Mouse (Mus musculus): ENCODE data around the gene Zyg11b. TPM values are rescaled to one million over a fixed set of nuclear protein-coding genes. Genes with fewer than 3 reads are reported as not detected.

The Zyg11b gene
- total and polyA plus RNA-seq, 2 experiments from 2014 or later = 6.5 to 25.2 TPM

DNA sequence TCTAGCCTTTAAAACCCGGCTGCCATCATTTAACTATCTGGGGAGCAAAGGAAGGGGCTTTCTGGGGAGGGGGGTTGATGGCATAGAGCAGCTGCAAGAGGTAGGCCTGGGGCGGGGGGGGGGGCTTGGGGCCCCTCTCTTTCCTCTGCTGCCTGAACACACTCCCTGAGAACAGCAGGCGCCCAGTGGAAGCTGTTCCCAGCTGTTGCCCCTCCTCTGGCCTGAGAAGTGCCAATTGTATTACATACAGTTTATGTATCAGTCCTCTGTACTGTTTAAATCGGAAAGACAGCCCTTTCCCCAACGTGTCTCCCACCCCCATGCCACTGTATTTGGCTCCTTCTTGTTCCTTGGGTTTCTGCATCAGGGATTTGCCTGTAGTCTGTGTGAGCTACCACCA is 44.9 kb upstream of the Zyg11b start:
- ATAC-seq (ENCODE audit: insufficient read depth, low read depth) (no peak), DNase-seq (ENCODE audit: low spot score) (no peak)
- TF ChIP-seq CTCF (IDR thresholded peaks at IDR 0.05; ENCODE audit: low read depth) = no peak
- TF ChIP-seq EP300 (IDR thresholded peaks at IDR 0.05; ENCODE audit: low read depth) = no peak
- WGBS = 60% methylated on average over 5 of the region's 5 CpGs
- Histone ChIP-seq H3K9me3 (replicated peaks; ENCODE audit: control insufficient read depth, low read length) (no peaks in the 10 kb centered on the region), H3K4me3 (ENCODE audit: low read depth, low read length) (no peak overlapping the region), H3K27ac (ENCODE audit: low read depth) (no peak overlapping the region), H3K4me1 (ENCODE audit: control insufficient read depth, insufficient read depth) (peaks cover 29% of the 10 kb centered on the region), H3K27me3 (ENCODE audit: control insufficient read depth, insufficient read depth, low read length) (no peaks in the 10 kb centered on the region), H3K9ac (replicated peaks; ENCODE audit: low read depth, low read length) (no peak overlapping the region), H3K4me2 (ENCODE audit: low read depth, low read length) (no peak overlapping the region), H3K36me3 (replicated peaks; ENCODE audit: control insufficient read depth, insufficient read depth, low read length) (no peaks in the 10 kb centered on the region)

DNA sequence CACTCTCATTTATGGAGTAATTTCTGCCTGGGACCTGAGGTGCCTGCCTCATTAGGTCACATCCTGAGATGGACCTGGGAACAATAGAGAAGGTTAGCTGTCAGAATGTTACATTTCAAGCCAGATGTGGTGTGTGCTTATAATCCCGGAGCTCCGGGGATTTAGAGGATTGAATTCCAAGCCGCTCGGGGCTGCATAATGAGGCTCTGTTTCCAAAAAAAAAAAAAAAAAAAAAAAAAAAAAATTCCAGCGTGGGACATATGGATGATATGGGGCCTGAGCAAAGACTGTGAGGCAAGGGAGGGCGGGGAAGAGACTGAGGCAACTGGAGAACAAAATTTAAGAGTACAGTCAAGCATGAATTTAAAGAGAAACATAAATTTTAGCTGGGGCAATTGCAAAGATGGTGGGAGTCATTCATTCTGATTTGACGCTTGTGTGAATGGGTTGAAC is 43.8 kb upstream of the Zyg11b start:
- 44% methylated on average over 7 of the region's 7 CpGs for WGBS
- H3K4me1 ChIP-seq (ENCODE audit: control insufficient read depth, insufficient read depth) = peaks cover 17% of the 10 kb centered on the region
- H3K4me2 ChIP-seq (ENCODE audit: low read depth, low read length) = no peak overlapping the region
- 0 out of 2 replicates have a peak, but pooled peaks have one; percentile 24 for ATAC-seq (ENCODE audit: insufficient read depth, low read depth)
- H3K27me3 ChIP-seq (ENCODE audit: control insufficient read depth, insufficient read depth, low read length) = no peaks in the 10 kb centered on the region
- TF ChIP-seq EP300 (IDR thresholded peaks at IDR 0.05; ENCODE audit: low read depth) (no peak), CTCF (IDR thresholded peaks at IDR 0.05; ENCODE audit: low read depth) (no peak)
- H3K9ac ChIP-seq (replicated peaks; ENCODE audit: low read depth, low read length) = no peak overlapping the region
- H3K9me3 ChIP-seq (replicated peaks; ENCODE audit: control insufficient read depth, low read length) = no peaks in the 10 kb centered on the region
- peak overlapping the region; percentile 39; the same call in 1 of the 2 replicates for H3K27ac ChIP-seq (ENCODE audit: low read depth)
- H3K36me3 ChIP-seq (replicated peaks; ENCODE audit: control insufficient read depth, insufficient read depth, low read length) = 0 out of 2 replicates have a peak, but pooled peaks cover 6% of the 10 kb centered on the region
- DNase-seq (ENCODE audit: low spot score) = no peak
- no peak overlapping the region for H3K4me3 ChIP-seq (ENCODE audit: low read depth, low read length)

DNA sequence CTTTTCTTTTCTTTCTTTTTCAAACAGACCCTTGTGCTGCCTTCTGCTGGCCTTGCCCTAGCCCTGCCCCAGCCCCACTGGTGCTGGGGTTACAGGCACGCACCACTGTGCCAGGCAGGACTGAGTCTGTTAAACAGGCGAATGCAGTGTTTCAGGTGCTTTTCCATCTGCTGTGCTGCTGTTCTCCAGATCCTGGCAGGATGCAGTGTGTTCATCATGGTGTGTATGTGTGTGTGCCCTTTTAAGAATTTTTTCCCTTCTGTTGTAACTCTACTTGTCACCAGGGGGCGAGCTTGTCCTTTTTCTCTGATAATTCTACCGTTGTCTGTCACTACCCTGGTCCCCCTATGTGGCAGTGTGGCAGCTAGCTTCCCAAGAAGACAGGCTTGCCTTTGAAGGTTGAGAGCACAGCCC is 38.4 kb upstream of the Zyg11b start:
- peaks cover 28% of the 10 kb centered on the region for H3K36me3 ChIP-seq (replicated peaks; ENCODE audit: control insufficient read depth, insufficient read depth, low read length)
- H3K27me3 ChIP-seq (ENCODE audit: control insufficient read depth, insufficient read depth, low read length) = no peaks in the 10 kb centered on the region
- no peak overlapping the region for H3K9ac ChIP-seq (replicated peaks; ENCODE audit: low read depth, low read length)
- H3K9me3 ChIP-seq (replicated peaks; ENCODE audit: control insufficient read depth, low read length) = no peaks in the 10 kb centered on the region
- TF ChIP-seq CTCF (IDR thresholded peaks at IDR 0.05; ENCODE audit: low read depth) (peak; percentile 82), EP300 (IDR thresholded peaks at IDR 0.05; ENCODE audit: low read depth) (no peak)
- no peak overlapping the region for H3K27ac ChIP-seq (ENCODE audit: low read depth)
- peak; percentile 76 for ATAC-seq (ENCODE audit: insufficient read depth, low read depth)
- no peak overlapping the region for H3K4me3 ChIP-seq (ENCODE audit: low read depth, low read length)
- H3K4me1 ChIP-seq (ENCODE audit: control insufficient read depth, insufficient read depth) = no peaks in the 10 kb centered on the region
- WGBS = 17% methylated on average over 4 of the region's 4 CpGs
- no peak overlapping the region for H3K4me2 ChIP-seq (ENCODE audit: low read depth, low read length)
- DNase-seq (ENCODE audit: low spot score) = peak; percentile 87

DNA sequence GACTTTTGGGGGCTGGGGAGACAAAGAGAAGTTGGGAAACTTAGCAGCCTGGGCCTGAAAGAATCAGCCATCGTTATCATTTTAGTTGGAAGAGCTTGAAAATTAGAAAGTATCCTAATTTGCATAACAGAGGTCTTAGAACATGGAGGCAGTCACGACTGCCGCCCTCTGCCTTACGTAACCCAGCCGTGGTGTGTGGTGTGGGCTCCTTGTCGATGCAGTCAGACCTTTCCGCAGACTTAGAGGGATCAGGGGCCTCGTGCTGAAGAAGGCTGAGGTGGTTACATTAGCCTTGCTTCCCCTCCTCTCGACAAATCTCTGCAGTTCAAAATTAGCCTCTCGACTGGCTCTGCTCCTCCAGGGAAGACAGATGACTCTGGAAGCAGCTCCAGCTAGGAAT is 37.9 kb upstream of the Zyg11b start:
- Histone ChIP-seq H3K9ac (replicated peaks; ENCODE audit: low read depth, low read length) (no peak overlapping the region), H3K27me3 (ENCODE audit: control insufficient read depth, insufficient read depth, low read length) (no peaks in the 10 kb centered on the region), H3K36me3 (replicated peaks; ENCODE audit: control insufficient read depth, insufficient read depth, low read length) (peaks cover 28% of the 10 kb centered on the region), H3K27ac (ENCODE audit: low read depth) (no peak overlapping the region), H3K4me2 (ENCODE audit: low read depth, low read length) (no peak overlapping the region), H3K4me3 (ENCODE audit: low read depth, low read length) (no peak overlapping the region), H3K4me1 (ENCODE audit: control insufficient read depth, insufficient read depth) (no peaks in the 10 kb centered on the region), H3K9me3 (replicated peaks; ENCODE audit: control insufficient read depth, low read length) (no peaks in the 10 kb centered on the region)
- DNase-seq (ENCODE audit: low spot score) (no peak), ATAC-seq (ENCODE audit: insufficient read depth, low read depth) (no peak)
- TF ChIP-seq EP300 (IDR thresholded peaks at IDR 0.05; ENCODE audit: low read depth) (no peak), CTCF (IDR thresholded peaks at IDR 0.05; ENCODE audit: low read depth) (no peak)
- WGBS = 65% methylated on average over 10 of the region's 10 CpGs

DNA sequence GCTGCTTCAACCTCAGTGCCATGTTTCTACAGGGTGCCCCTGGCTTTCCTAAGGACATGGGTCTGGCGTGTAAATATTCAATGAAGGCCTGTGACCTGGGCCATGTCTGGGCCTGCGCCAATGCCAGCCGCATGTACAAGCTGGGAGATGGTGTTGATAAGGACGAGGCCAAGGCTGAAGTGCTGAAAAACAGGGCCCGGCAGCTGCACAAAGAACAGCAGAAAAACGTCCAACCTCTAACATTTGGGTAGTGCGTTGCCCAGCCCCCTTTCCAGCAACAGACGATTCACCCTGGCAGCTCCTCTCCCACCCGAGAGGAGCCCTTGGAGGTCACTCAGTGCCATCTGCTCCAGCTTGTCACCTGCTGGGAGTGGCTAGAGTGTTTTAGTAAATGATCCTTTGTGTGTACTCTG is 37.4 kb upstream of the Zyg11b start:
- peaks cover 28% of the 10 kb centered on the region for H3K36me3 ChIP-seq (replicated peaks; ENCODE audit: control insufficient read depth, insufficient read depth, low read length)
- no peak for ATAC-seq (ENCODE audit: insufficient read depth, low read depth)
- 67% methylated on average over 9 of the region's 9 CpGs for WGBS
- H3K4me3 ChIP-seq (ENCODE audit: low read depth, low read length) = no peak overlapping the region
- H3K4me2 ChIP-seq (ENCODE audit: low read depth, low read length) = no peak overlapping the region
- no peak overlapping the region for H3K9ac ChIP-seq (replicated peaks; ENCODE audit: low read depth, low read length)
- no peak for DNase-seq (ENCODE audit: low spot score)
- H3K27ac ChIP-seq (ENCODE audit: low read depth) = no peak overlapping the region
- H3K9me3 ChIP-seq (replicated peaks; ENCODE audit: control insufficient read depth, low read length) = no peaks in the 10 kb centered on the region
- H3K27me3 ChIP-seq (ENCODE audit: control insufficient read depth, insufficient read depth, low read length) = no peaks in the 10 kb centered on the region
- TF ChIP-seq CTCF (IDR thresholded peaks at IDR 0.05; ENCODE audit: low read depth) = no peak
- no peak for TF ChIP-seq EP300 (IDR thresholded peaks at IDR 0.05; ENCODE audit: low read depth)
- H3K4me1 ChIP-seq (ENCODE audit: control insufficient read depth, insufficient read depth) = no peaks in the 10 kb centered on the region

DNA sequence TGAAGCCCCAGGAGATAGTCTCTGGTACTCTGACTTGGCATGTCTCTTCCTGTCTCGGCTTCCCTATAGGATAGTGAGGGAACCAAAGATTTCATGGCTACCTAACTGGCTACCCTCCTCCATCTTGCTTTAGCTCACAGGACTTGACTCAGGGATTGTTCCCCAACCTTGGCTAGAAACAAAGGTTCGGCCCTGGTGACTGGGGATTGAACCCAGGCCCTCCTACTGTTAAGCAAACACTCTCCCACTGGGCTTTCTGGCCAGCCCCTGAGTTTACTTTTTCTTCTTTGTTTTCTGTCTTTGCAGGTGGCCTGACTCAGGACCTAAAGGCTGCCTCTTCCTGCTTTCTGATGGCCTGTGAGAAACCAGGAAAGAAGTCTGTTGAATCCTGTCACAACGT is 36.9 kb upstream of the Zyg11b start:
- H3K4me2 ChIP-seq (ENCODE audit: low read depth, low read length) = no peak overlapping the region

More for the DNA sequence above, 36.9 kb upstream of the Zyg11b start:
- no peaks in the 10 kb centered on the region for H3K9me3 ChIP-seq (replicated peaks; ENCODE audit: control insufficient read depth, low read length)
- no peak overlapping the region for H3K9ac ChIP-seq (replicated peaks; ENCODE audit: low read depth, low read length)
- no peak for TF ChIP-seq EP300 (IDR thresholded peaks at IDR 0.05; ENCODE audit: low read depth)
- DNase-seq (ENCODE audit: low spot score) (no peak), ATAC-seq (ENCODE audit: insufficient read depth, low read depth) (no peak)
- 54% methylated on average over 3 of the region's 3 CpGs for WGBS
- no peaks in the 10 kb centered on the region for H3K27me3 ChIP-seq (ENCODE audit: control insufficient read depth, insufficient read depth, low read length)
- H3K4me1 ChIP-seq (ENCODE audit: control insufficient read depth, insufficient read depth) = no peaks in the 10 kb centered on the region
- no peak overlapping the region for H3K27ac ChIP-seq (ENCODE audit: low read depth)
- H3K4me3 ChIP-seq (ENCODE audit: low read depth, low read length) = no peak overlapping the region
- H3K36me3 ChIP-seq (replicated peaks; ENCODE audit: control insufficient read depth, insufficient read depth, low read length) = peaks cover 28% of the 10 kb centered on the region

Data from heart, postnatal 0 days (tissue).